Mouse (Mus musculus) neutrophil, adult 5-6 weeks (primary cell): ENCODE measurements around the gene Krt79. TPM values are rescaled to one million over a fixed set of nuclear protein-coding genes. Genes with fewer than 3 reads are reported as not detected.

Source experiments
- ATAC-seq: fragments of 151-379, 151-347 bp; 2 replicates; pipeline ENCODE4 v1.8.0; 2017; ENCODE audit warnings: mild to moderate bottlenecking, moderate TSS enrichment; ENCODE audit not compliant: insufficient number of reproducible peaks, poor library complexity, low FRiP score, severe bottlenecking; ENCODE audit errors: extremely low read depth
- total RNA-seq: library from RNA; stranded (forward); fragments of 200-1000 nt; gene quantifications from 2 replicates; pipeline ENCODE4 v1.2.3, GENCODE M21; 2017

The Krt79 gene
- not detected in 2 replicates for total RNA-seq

DNA sequence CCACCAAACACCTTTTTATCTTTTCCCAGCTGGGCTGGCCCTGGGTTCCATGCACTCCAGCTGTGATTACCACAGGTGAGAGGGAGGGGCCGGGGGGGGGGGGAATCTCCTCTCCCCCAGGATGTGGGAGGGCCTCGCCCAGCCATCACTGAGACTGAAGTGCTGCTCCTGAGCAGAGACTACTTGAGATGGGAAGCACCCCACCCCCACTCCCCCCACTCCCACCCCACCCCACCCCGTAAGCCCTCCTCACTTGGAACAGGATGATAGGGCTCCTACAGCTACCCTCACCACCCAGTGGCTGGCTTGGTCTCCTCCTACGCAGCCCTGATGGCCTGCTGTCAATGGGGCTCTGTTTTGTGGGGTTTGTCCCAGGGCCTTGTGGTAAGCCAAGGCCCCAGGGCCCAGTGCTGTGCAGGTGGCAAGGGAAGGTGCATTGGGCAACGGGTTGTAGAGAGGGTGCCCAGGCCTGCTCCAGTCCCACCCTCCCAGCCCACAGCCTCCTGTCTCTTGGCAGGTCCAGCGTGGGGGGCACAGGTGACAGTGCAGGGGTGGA, at the start of gene Krt79:
Krt79 (minus strand) TSS at position 51 of the 556 bp plus-strand sequence.
- ATAC-seq = no peak

DNA sequence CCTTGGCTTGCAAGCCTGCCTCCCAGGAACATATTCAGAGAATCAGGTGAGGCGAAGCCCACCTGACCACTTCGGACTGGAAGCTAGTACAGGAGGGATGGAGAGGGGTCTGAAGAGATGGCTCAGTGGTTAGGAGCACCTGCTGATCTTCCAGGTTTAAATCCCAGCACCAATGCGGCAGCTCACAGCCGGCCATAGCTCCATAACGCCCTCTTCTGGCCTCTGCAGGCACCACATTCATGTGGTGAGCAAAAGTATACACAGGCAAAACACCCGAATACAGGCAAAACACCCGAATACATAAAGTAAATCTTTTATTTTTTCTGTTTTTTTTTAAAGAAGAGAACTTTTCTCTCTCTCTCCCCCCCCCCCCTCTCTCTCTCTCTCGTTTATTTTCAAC, 48.6 kb upstream of the Krt79 start:
- no peak for ATAC-seq

DNA sequence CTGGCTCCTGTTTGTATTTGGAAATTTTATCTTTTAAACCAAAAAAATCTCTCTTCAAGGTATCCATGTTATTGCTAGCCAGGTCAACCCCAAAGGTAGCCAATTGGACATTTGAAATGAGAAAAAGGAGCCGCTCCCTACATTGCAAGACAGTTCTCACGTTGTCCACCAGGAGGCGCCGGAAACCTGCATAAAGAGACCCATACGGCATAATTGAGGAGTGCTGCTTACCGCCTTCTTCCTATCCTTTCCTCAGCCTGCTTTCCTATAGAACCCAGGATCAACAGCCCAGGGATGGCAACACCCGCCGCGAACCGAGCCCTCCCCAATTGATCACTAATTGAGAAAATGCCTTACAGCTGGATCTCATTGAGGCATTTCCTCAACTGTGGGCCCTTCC, 48.0 kb upstream of the Krt79 start:
- no peak for ATAC-seq

DNA sequence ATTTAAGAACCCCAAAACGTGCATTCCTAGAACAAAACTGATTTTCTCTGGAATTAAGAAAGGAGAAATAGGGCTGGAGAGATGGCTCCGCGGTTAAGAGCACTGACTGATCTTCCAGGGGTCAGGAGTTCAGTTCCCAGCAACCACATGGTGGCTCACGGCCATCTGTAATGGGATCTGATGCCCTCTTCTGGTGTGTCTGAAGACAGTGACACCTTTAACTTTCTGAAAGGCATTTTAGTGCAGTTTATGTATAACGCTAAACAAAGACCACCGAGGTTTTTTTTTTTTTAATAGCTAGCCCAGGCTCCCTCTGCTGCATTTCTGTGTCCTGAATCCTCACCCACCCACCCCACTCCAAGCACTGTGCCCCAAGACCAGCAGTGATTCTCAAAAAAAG, 44.6 kb upstream of the Krt79 start:
- ATAC-seq = no peak

DNA sequence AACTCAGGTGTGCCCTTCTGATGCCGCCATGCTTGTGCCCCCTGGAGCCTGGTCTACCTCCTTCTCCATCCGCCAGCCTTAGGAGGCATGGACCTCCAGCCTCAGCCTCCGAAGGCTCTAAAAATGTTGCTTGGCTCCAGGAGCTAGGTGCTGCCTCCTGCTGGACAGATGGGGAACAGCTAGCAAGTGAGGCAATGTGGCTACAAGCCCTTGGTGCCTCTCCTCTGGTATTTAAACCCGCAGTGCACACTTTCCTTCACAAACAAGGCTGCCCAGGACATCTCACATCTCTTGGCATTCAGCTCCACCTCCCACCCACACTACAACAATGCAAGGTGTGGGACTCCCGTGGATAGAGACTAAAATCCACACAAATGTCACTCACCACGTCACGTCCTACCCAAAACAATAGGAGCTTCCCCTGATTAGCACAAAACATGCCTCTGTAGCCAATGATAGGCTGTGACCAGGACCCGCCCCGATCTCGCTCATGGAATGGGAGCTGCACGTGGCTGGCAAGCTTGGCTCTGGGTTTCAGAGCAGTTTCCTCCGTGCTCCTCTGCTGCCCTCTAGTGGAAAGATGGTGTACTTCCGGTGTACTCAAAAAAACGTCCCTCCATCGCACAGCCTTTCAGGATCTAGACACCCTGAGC, 44.0 kb upstream of the Krt79 start:
- ATAC-seq = peak; percentile 74

DNA sequence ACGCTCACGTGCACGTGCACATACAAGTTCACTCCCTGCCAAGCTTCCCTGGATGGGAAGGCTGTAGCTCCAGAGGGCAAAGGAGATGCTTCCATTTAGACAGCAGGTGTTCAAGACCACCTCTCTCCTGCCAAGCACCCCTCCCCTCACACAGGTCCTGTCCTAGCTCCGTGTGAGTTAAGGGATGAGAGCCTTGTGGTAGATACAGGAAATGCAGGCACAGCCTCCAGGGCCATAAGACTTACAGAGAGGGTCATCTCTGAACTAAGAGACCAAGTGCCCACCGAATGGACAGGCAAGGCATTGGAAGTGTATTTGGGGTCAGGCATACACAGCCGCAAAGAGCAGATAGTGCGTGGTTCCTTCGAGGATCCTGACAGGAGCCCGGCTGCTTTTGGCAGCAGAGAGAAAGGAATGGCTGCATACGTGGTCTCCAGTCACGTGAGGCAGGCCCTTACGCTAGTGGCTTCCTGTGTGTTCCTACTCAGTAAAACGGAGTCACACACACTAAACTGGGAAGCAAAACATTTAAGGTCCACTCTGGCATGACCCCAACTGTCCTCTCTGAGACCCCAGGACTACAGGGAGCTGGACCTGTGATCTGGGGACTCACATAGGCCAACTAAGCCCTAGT, 43.3 kb upstream of the Krt79 start:
- ATAC-seq = no peak

DNA sequence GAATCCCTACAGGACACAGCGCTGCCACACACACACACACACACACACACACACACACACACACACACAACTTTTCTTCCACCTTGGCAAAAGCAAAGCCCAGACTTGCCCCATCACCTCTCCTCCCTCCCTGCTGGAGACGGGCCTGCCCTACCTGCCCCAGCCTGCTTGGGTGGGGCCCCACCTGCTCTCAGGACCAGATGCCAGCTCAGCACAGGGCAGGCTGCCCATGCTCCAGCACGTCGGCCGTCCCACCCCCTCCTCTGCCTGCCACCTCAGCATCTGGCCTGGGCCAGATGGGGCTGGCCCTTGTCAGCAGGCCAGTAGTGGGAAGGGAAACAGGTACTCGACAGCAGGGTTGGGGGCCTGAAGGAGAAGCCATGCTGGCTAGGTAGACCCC, 40.7 kb upstream of the Krt79 start:
- no peak for ATAC-seq

DNA sequence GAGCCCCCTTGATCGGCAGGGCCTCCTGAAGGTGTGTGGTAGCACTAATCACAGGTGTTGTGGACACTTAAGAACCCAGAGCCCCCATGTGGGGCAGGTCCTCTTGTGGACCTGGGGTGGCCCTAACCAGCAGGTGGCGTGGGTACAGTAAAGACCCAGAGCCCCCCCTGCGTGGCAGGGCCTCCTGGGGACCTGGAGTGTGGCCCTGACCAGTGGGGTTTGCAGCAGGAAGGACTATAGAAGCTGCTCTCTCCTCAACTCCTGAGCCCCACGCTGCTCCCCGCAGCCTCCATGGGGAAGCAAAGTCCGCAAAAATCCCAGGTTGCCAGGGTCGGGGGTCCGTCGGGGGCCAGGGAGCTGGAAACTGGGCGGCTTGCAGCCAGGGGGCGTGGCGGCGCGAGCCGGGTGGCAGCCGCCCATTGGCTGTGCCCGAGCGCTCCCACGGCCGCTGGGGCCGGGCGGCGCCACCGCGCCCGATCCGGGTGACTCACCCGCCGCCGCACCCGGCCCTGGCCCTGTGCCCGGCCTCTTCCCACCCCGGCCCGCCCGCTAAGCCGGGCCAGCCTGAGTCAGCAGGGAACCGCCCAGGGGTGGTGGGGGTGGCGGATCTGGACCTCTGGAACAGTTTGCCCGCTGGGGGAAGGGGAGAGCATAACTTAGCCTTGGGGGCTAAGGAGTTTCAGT, 37.1 kb upstream of the Krt79 start:
- ATAC-seq = no peak

DNA sequence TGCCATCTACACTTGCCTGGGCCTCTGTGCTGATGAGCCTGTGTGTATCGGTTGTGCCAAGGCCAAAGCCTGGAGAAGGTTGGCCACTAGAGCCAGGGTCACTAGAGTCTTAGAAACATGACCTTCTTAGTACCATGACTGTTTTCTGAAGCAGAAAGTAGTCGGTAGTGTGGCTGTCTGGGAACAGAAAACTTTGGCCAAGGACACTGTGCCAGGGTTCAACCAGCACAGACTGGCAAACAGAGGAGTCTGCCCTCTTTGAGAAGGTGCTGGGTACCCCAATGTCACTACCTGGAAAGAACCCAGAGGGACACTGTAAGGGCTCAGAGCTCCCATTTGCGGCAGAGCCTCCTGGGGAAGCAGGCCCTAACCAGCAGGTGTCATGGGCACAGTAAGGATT, 36.5 kb upstream of the Krt79 start:
- ATAC-seq = no peak

DNA sequence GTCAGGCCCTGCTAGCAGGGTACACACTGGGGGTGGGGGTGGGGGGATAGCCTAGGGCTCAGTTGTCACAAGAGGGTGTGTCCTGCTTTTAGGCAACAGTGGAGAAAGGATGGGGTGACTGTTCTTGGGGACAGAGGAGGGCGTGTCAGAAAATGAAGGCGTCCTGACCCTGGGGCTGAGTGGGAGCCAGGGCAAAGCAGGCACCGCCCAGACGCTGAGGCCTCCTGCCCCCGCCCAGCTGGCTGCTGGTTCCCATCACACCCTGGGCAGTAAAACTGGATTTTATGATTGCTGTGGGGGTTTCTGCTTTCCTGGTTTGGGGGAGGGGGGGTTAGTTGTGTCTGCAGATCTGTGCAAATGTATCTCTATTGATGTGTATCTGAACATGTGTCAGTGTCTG, 35.9 kb upstream of the Krt79 start:
- ATAC-seq = no peak

DNA sequence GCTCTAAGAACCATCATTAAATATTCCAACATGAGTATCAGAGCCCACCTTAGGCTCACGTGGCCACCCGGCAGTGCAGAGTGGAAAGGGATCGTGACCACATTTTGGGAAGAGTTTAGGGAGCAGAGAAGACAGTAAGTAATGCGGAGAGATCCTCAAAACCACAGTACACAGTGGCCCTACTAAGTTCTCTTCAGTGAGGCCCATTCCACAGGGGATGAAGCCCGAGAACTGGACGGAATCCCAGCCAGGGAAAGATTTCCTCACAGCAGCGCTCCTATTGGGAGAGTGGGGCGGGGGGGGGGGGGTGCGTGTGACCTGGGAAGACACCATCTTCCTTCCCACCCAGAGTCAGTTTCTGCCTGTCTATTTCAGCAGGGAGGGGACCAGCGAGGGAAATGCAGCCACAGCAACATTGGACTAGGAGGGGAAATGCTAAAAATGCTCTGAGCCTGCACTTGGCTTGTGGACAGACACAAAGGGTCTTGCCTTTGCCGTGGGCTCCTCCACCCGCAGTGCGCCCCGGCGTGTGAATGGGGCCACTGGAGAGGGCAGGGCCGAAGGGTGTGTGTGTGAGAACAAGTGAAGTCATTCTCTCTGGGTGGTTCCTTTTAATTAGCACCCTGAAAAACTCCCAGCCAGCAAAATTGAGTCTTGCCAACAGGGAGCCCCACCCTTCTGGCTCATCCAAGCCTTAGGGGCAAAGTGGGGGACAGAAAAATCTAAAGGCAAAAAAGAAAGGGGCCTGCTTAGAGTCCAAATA, 34.1 kb upstream of the Krt79 start:
- no peak for ATAC-seq

DNA sequence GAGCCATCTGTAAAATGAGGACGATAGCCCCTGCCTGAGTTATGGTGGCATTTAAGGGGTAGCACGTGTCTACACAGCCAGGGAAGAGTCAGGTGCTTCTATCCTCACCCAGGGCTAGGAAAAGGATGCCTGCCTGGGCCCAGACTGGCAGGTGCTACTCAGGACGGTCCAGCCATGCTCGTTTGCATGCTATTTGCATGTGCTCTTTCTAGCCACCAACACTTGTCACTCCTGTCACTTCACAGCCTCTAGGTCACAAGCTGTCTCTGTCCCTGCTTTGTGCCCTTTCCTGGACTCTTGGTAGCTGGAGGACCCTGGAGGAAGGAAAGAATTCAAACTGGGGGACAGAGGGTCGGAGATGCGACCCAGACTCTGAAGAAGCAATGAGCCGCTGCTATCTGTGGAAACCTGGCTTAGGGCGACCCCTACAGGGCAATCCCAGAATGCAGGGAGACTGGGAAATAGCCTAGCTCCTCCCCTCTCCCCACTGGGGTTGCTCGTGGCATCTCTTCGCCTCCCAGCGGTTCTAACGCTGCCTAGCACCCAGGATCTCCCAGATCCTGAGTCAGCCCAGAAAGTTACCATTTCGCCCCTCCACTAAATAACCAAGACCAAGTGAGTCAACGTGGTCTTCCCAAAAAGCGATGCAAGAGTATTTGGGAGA, 33.4 kb upstream of the Krt79 start:
- peak; percentile 64 for ATAC-seq

DNA sequence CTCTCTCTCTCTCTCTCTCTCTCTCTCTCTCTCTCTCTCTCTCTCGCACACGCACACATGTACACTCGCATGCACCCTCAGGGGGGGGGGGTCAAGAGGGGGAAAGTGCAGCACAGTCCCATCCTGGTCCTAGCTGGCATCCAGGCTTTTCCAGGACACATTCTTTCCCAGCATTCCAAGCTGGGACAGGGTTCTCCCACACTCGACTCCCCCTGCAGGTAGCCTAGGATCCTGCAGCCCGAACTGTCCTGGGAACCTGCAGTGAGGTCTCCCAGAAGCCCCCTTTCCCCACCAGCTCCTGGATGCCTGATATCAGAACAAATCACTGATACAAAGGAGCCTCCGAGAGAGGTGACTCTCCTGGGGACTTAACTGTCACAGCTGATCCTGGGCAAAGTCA, 30.4 kb upstream of the Krt79 start:
- ATAC-seq = no peak

DNA sequence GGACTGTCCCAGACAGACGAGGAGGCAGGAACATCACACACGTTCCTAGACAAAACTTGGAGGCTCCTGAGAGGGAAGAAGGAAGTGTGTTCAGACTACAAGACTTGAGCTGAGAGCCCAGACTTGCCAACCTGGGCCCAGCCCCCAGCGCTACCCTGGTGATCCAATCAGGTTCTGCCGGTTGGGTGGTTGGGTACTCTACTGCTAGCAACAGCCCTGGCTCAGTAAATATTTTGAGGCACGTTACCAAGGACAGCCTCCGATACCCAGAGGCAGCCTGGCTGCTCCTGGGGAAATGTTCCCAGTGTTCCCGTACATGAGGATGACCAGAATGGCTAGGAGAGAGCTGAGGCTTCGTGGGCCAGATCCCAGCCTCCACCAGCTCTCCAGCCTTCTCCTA, 26.7 kb upstream of the Krt79 start:
- ATAC-seq = no peak

DNA sequence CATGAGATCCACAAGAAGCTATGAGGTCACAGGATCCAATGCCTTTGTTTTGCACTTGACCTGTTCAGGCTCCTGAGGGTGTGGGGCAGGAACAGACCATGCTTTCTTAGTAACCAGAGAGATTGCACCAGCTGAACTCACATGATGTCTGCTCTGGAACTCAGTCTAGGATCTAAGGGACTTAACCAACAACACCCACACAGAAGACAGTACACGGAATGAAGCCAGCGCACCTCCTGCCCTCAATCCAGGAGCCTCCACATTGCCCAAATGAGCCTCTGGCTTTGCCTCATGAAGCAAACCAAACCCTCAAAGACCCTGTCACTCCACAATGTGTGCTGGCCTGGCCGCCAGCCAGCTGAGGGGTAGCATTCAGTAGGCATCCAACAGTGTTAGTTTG, 18.8 kb upstream of the Krt79 start:
- ATAC-seq = no peak

DNA sequence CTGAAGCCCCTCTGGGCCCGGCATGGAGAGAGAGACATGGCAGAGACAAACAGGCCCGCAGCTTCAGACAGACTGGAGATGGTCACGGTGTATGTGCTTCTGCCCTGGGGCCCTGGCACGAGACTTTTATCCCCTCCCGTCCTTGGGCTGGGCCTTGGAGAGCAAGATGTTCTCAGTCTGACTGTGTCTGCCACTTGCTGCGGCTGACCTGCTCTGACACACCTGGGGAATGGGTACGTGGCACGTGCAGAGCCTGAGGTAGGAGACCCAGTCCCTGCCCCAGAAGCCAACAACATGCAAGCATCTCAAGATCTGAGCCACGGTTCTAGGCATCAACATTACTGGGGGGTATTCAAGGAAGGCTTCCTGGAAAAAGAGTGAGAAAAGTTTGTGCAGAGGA, 14.1 kb upstream of the Krt79 start, which contains the start of gene Krt78:
Krt78 (minus strand) TSS at position 101 of the 400 bp plus-strand sequence.
- ATAC-seq = no peak

DNA sequence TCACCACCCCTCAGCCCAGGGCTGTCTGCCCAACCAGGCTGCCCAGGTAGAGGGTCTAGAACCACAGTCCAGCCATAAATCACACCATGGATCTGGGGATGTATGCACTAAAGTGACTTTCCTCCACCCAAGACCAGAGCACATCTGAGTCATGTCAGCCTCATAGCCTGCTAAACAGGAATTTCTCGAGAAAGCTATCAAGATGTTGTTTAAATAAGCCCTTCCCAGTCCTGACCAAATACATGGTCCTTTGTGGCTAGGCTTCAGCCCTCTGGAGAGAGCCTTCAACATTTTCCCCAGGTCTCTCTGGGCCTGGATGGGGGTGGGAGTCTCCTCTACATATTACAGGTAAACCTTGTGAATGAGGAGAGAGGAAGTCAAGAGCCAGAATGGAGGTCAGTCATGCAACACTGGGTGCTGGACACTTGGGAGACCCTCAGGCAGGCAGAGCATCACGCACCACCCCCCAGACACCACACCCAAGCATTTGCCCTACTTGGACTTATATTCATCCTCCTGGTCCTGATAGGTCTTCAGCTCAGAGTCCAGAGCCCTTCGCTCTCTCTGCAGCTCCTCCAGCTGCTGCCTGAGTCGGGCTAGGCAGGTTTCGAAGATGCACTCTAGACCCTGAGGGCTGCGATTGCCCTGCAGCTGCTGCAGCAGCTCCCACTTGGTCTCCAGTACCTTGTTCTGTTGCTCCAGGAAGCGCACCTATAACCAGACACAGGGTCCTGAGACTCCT, 12.8 kb upstream of the Krt79 start:
- no peak for ATAC-seq

DNA sequence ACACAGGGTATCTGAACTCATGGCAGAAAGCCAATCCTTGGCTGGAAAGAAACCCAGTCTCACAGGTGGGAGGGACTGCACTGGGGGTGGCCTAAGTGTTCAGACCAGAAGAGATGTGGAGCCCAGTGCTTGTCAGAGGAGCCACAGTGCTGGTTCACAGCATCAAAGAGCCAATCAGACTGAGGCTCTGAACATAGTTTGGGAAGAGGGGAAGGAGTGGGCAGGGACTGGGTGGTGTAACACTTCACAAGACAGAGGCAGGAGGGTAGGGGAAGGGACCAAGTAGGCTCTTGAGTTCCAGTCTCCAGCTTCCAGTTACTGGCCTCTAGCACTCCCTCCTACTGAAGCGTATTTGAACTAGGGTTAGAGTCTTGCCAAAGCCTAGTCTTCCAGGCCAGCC, 5.3 kb upstream of the Krt79 start:
- no peak for ATAC-seq
